Mouse (Mus musculus): ENCODE results near the gene Insr.
"Not testable (repeated sequence)": the region's sequence is repeated elsewhere in the genome, so short reads cannot be mapped to it uniquely, and the experiment has no call there.

The Insr gene

GRCm38 (mm10) chr8:3278934-3279720 is at the start of gene Insr:
TSS of gene Insr (minus strand) at chr8:3279617.
- peak; percentile 94 for DNase-seq

- no peak for DNase-seq
Measured at GRCm38 (mm10) chr8:3327538-3328245, 48.3 kb upstream of the Insr start.

GRCm38 (mm10) chr8:3327056-3327455 is 47.6 kb upstream of the Insr start:
- DNase-seq = no peak

GRCm38 (mm10) chr8:3324253-3324652 is 44.8 kb upstream of the Insr start:
- DNase-seq = no peak

GRCm38 (mm10) chr8:3319267-3319666 is 39.9 kb upstream of the Insr start:
- not testable (repeated sequence) for DNase-seq

- DNase-seq = no peak
Measured at GRCm38 (mm10) chr8:3316585-3316984, 37.2 kb upstream of the Insr start.

- DNase-seq = no peak
Measured at GRCm38 (mm10) chr8:3314345-3314744, 34.9 kb upstream of the Insr start.

- no peak for DNase-seq
Measured at GRCm38 (mm10) chr8:3313843-3314242, 34.4 kb upstream of the Insr start.

- DNase-seq = not testable (repeated sequence)
Measured at GRCm38 (mm10) chr8:3313417-3313816, 34.0 kb upstream of the Insr start.

GRCm38 (mm10) chr8:3311482-3311881 is 32.1 kb upstream of the Insr start:
- DNase-seq = no peak

- DNase-seq = no peak
Measured at GRCm38 (mm10) chr8:3309636-3310035, 30.2 kb upstream of the Insr start.

GRCm38 (mm10) chr8:3308205-3308800 is 28.9 kb upstream of the Insr start:
- not testable (repeated sequence) for DNase-seq

GRCm38 (mm10) chr8:3302131-3302530 is 22.7 kb upstream of the Insr start:
- no peak for DNase-seq

GRCm38 (mm10) chr8:3299322-3299721 is 19.9 kb upstream of the Insr start:
- DNase-seq = no peak

- DNase-seq = no peak
Measured at GRCm38 (mm10) chr8:3285824-3286223, 6.4 kb upstream of the Insr start.

- DNase-seq = no peak
Measured at GRCm38 (mm10) chr8:3284656-3285055, 5.2 kb upstream of the Insr start.

- no peak for DNase-seq
Measured at GRCm38 (mm10) chr8:3281296-3281695, 1.9 kb upstream of the Insr start.

GRCm38 (mm10) chr8:3280266-3280910 is 971 bp upstream of the Insr start:
- peak; percentile 56 for DNase-seq

GRCm38 (mm10) chr8:3279721-3280077 is 282 bp upstream of the Insr start:
- DNase-seq = no peak

- no peak for DNase-seq
Measured at GRCm38 (mm10) chr8:3278181-3278820, 1.1 kb downstream of the Insr start.

- DNase-seq = no peak
Measured at GRCm38 (mm10) chr8:3277266-3277665, 2.2 kb downstream of the Insr start.

- DNase-seq = no peak
Measured at GRCm38 (mm10) chr8:3276009-3276408, 3.4 kb downstream of the Insr start.

- DNase-seq = no peak
Measured at GRCm38 (mm10) chr8:3275189-3275588, 4.2 kb downstream of the Insr start.

Data from cerebellum, adult 9-11 months (tissue).